Mouse (Mus musculus): ENCODE results near the gene Elmo1.

DNA sequence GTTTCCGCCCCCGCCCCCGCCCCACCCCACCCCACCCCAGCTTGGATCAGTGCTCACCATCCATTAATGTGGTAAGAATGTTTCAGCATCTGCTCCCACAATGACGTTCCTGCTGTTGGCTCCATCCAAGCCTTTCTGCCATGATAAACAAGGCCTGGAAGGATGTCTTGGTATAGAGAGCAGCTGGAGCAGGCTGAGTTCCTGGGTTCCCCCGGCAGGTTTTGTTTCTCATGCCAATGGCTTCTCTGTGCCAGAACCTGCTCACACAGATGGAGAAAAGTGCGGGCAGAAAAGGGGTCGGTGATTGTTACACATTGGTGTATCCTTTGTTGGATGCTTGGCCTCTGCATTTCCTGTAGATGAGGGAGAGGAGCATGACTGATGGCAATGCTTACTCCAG is 240.6 kb downstream of the Elmo1 start:
- TF ChIP-seq CTCF (IDR thresholded peaks at IDR 0.05; ENCODE audit: low read depth), result no peak
- no peak for TF ChIP-seq EP300 (IDR thresholded peaks at IDR 0.05; ENCODE audit: low read depth)
